Mouse (Mus musculus): Measurements from ENCODE around the gene Clca4a. TPM values are rescaled to one million over a fixed set of nuclear protein-coding genes. Genes with fewer than 3 reads are reported as not detected.

The Clca4a gene
- not detected in 2 replicates for polyA plus RNA-seq (2012; rRNA removed)
- polyA plus RNA-seq (2014; fragmentation: Nextera tagmentation; extraction: Ambion mirVana), result not detected in 2 replicates

DNA sequence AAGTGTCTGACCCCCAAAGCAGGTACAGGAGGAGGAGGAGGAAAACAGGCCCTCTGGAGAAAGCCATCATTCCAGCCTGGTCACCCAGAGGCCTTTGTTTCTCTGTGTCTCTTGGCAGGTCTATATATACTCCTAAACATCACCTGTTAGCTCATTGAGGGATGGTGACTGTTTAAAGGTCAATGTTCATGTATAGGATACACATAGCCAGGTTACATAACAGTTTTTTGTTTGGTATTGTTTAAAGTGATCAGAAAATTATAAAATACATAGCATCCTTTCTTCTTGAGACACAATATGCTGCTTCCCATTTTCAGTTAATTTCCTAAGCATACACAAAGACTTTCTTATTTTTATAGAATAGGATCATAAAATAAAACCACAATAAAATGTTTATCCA is at the start of gene Clca4a:
TSS of gene Clca4a (minus strand) at position 101 of the 400 bp plus-strand sequence.
- TF ChIP-seq CTCF (IDR thresholded peaks at IDR 0.05; ENCODE audit: low read depth) (no peak), EP300 (IDR thresholded peaks at IDR 0.05; ENCODE audit: low read depth) (no peak)
- ATAC-seq (ENCODE audit: insufficient read depth), result no peak
- Histone ChIP-seq H3K36me3 (replicated peaks; ENCODE audit: control insufficient read depth, insufficient read depth, low read depth) (no peaks in the 10 kb centered on the region), H3K27me3 (ENCODE audit: control insufficient read depth, insufficient read depth, low read length) (no peaks in the 10 kb centered on the region), H3K27ac (no peak within 1 kb of the TSS), H3K4me1 (replicated peaks; ENCODE audit: control insufficient read depth in 2 of 2, insufficient read depth in 2 of 2, low read length in 1 of 2) (no peaks in the 10 kb centered on the region), H3K9me3 (ENCODE audit: control insufficient read depth, low read length) (no peaks in the 10 kb centered on the region), H3K9ac (replicated peaks) (no peak within 1 kb of the TSS), H3K4me2 (ENCODE audit: low read depth) (no peak within 1 kb of the TSS), H3K4me3 (ENCODE audit: insufficient read depth in 1 of 2, low read depth in 2 of 2, low read length in 2 of 2) (no peak within 1 kb of the TSS)
- no peak for DNase-seq (ENCODE audit: low read depth in 3 of 3, low spot score in 3 of 3)

GRCm38 (mm10) chr3:145017807-145018206 is 43.0 kb upstream of the Clca4a start:
- H3K27ac ChIP-seq, result no peak overlapping the region
- no peak overlapping the region for H3K4me3 ChIP-seq (ENCODE audit: insufficient read depth in 1 of 2, low read depth in 2 of 2, low read length in 2 of 2)
- H3K4me2 ChIP-seq (ENCODE audit: low read depth), result no peak overlapping the region
- no peak overlapping the region for H3K9ac ChIP-seq (replicated peaks)
- ATAC-seq (ENCODE audit: insufficient read depth) (no peak), DNase-seq (ENCODE audit: low read depth in 3 of 3, low spot score in 3 of 3) (no peak)
- TF ChIP-seq CTCF (IDR thresholded peaks at IDR 0.05; ENCODE audit: low read depth) (no peak), EP300 (IDR thresholded peaks at IDR 0.05; ENCODE audit: low read depth) (no peak)
- no peaks in the 10 kb centered on the region for H3K9me3 ChIP-seq (ENCODE audit: control insufficient read depth, low read length)
- no peaks in the 10 kb centered on the region for H3K27me3 ChIP-seq (ENCODE audit: control insufficient read depth, insufficient read depth, low read length)
- 41% methylated on average over 3 of the region's 3 CpGs for WGBS (ENCODE audit: insufficient replicate concordance)
- H3K36me3 ChIP-seq (replicated peaks; ENCODE audit: control insufficient read depth, insufficient read depth, low read depth), result no peaks in the 10 kb centered on the region
- no peaks in the 10 kb centered on the region for H3K4me1 ChIP-seq (replicated peaks; ENCODE audit: control insufficient read depth in 2 of 2, insufficient read depth in 2 of 2, low read length in 1 of 2)

GRCm38 (mm10) chr3:145004422-145004821 is 29.6 kb upstream of the Clca4a start:
- no peak for ATAC-seq (ENCODE audit: insufficient read depth)
- no peak; the same call in 1 of the 2 replicates for TF ChIP-seq CTCF (IDR thresholded peaks at IDR 0.05; ENCODE audit: low read depth)
- TF ChIP-seq EP300 (IDR thresholded peaks at IDR 0.05; ENCODE audit: low read depth), result no peak
- Histone ChIP-seq H3K27ac (no peak overlapping the region), H3K9me3 (ENCODE audit: control insufficient read depth, low read length) (no peaks in the 10 kb centered on the region), H3K4me1 (replicated peaks; ENCODE audit: control insufficient read depth in 2 of 2, insufficient read depth in 2 of 2, low read length in 1 of 2) (no peaks in the 10 kb centered on the region), H3K4me2 (ENCODE audit: low read depth) (no peak overlapping the region), H3K36me3 (replicated peaks; ENCODE audit: control insufficient read depth, insufficient read depth, low read depth) (no peaks in the 10 kb centered on the region), H3K9ac (replicated peaks) (no peak overlapping the region), H3K27me3 (ENCODE audit: control insufficient read depth, insufficient read depth, low read length) (no peaks in the 10 kb centered on the region), H3K4me3 (ENCODE audit: insufficient read depth in 1 of 2, low read depth in 2 of 2, low read length in 2 of 2) (no peak overlapping the region)
- WGBS (ENCODE audit: insufficient replicate concordance), result 23% methylated on average over 5 of the region's 5 CpGs
- DNase-seq (ENCODE audit: low read depth in 3 of 3, low spot score in 3 of 3), result no peak

- H3K27me3 ChIP-seq (ENCODE audit: control insufficient read depth, insufficient read depth, low read length), result no peaks in the 10 kb centered on the region
- ATAC-seq (ENCODE audit: insufficient read depth), result no peak
- no peaks in the 10 kb centered on the region for H3K9me3 ChIP-seq (ENCODE audit: control insufficient read depth, low read length)
- no peaks in the 10 kb centered on the region for H3K4me1 ChIP-seq (replicated peaks; ENCODE audit: control insufficient read depth in 2 of 2, insufficient read depth in 2 of 2, low read length in 1 of 2)
- no peaks in the 10 kb centered on the region for H3K36me3 ChIP-seq (replicated peaks; ENCODE audit: control insufficient read depth, insufficient read depth, low read depth)
- WGBS (ENCODE audit: insufficient replicate concordance), result 19% methylated on average over 1 of the region's 1 CpGs
- no peak overlapping the region for H3K4me3 ChIP-seq (ENCODE audit: insufficient read depth in 1 of 2, low read depth in 2 of 2, low read length in 2 of 2)
- no peak overlapping the region for H3K4me2 ChIP-seq (ENCODE audit: low read depth)
- no peak overlapping the region for H3K27ac ChIP-seq
- TF ChIP-seq CTCF (IDR thresholded peaks at IDR 0.05; ENCODE audit: low read depth) (no peak), EP300 (IDR thresholded peaks at IDR 0.05; ENCODE audit: low read depth) (no peak)
- DNase-seq (ENCODE audit: low read depth in 3 of 3, low spot score in 3 of 3), result no peak
- H3K9ac ChIP-seq (replicated peaks), result no peak overlapping the region
Measured at GRCm38 (mm10) chr3:145000912-145001311, 26.1 kb upstream of the Clca4a start.

DNA sequence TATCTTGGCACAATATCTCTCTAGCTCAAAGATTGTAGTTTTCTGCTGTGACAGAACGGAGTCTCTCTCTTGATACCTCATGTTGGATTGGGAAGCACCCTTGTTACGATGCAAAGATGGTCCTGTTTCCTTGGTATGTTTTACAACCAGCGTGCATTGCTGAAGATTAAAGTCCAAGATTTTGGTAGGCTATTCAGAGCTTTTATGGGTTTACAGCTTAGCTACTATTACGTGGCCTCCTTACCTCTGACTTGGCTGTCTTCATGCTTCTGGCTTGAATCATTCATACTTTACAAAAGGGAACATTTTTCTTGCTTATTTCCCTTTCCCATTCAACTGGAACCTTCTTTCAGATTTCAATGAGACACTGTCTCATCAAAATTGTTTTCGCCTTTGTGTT is 18.2 kb upstream of the Clca4a start:
- H3K4me2 ChIP-seq (ENCODE audit: low read depth), result no peak overlapping the region
- no peak overlapping the region for H3K27ac ChIP-seq
- no peak for ATAC-seq (ENCODE audit: insufficient read depth)
- no peaks in the 10 kb centered on the region for H3K27me3 ChIP-seq (ENCODE audit: control insufficient read depth, insufficient read depth, low read length)
- TF ChIP-seq EP300 (IDR thresholded peaks at IDR 0.05; ENCODE audit: low read depth) (no peak), CTCF (IDR thresholded peaks at IDR 0.05; ENCODE audit: low read depth) (no peak)
- no peak for DNase-seq (ENCODE audit: low read depth in 3 of 3, low spot score in 3 of 3)
- WGBS (ENCODE audit: insufficient replicate concordance), result 58% methylated on average over 5 of the region's 5 CpGs
- H3K9me3 ChIP-seq (ENCODE audit: control insufficient read depth, low read length), result no peaks in the 10 kb centered on the region
- no peak overlapping the region for H3K4me3 ChIP-seq (ENCODE audit: insufficient read depth in 1 of 2, low read depth in 2 of 2, low read length in 2 of 2)
- no peaks in the 10 kb centered on the region for H3K36me3 ChIP-seq (replicated peaks; ENCODE audit: control insufficient read depth, insufficient read depth, low read depth)
- H3K9ac ChIP-seq (replicated peaks), result no peak overlapping the region
- H3K4me1 ChIP-seq (replicated peaks; ENCODE audit: control insufficient read depth in 2 of 2, insufficient read depth in 2 of 2, low read length in 1 of 2), result no peaks in the 10 kb centered on the region
